Mouse (Mus musculus): Measurements from ENCODE around the gene Gm44579. TPM values are rescaled to one million over a fixed set of nuclear protein-coding genes. Genes with fewer than 3 reads are reported as not detected.

Gene Gm44579
- not detected for total RNA-seq (2021)
- long read RNA-seq, experiment 1 = 0 reads
- long read RNA-seq, experiment 2 = 0 reads

- no peak for DNase-seq (ENCODE audit: low spot score in 2 of 2)
Observed at GRCm38 (mm10) chr15:98220877-98221276, at the start of gene Gm44579, which contains the start of gene Olfr287. TSS of gene Gm44579 (minus strand) at chr15:98220977. TSS of gene Olfr287 (minus strand) at chr15:98221056.

GRCm38 (mm10) chr15:98257776-98258175 is 37.0 kb upstream of the Gm44579 start:
- DNase-seq (ENCODE audit: low spot score in 2 of 2) = no peak

- no peak for DNase-seq (ENCODE audit: low spot score in 2 of 2)
Observed at GRCm38 (mm10) chr15:98257193-98257592, 36.4 kb upstream of the Gm44579 start, which contains the start of gene H1fnt. TSS of gene H1fnt (minus strand) at chr15:98257293.

- DNase-seq (ENCODE audit: low spot score in 2 of 2) = no peak
Observed at GRCm38 (mm10) chr15:98256271-98256670, 35.5 kb upstream of the Gm44579 start.

- no peak for DNase-seq (ENCODE audit: low spot score in 2 of 2)
Observed at GRCm38 (mm10) chr15:98235442-98235841, 14.7 kb upstream of the Gm44579 start.

GRCm38 (mm10) chr15:98234350-98234749 is 13.6 kb upstream of the Gm44579 start, which contains the start of gene Olfr286:
TSS of gene Olfr286 (minus strand) at chr15:98234450.
- DNase-seq (ENCODE audit: low spot score in 2 of 2) = no peak

- no peak for DNase-seq (ENCODE audit: low spot score in 2 of 2)
Observed at GRCm38 (mm10) chr15:98226096-98226495, 5.3 kb upstream of the Gm44579 start.

- no peak for DNase-seq (ENCODE audit: low spot score in 2 of 2)
Observed at GRCm38 (mm10) chr15:98225610-98226009, 4.8 kb upstream of the Gm44579 start.

- no peak for DNase-seq (ENCODE audit: low spot score in 2 of 2)
Observed at GRCm38 (mm10) chr15:98222377-98222776, 1.6 kb upstream of the Gm44579 start.

GRCm38 (mm10) chr15:98214130-98214529 is 6.6 kb downstream of the Gm44579 start:
- no peak for DNase-seq (ENCODE audit: low spot score in 2 of 2)

GRCm38 (mm10) chr15:98213336-98213870 is 7.4 kb downstream of the Gm44579 start:
- no peak for DNase-seq (ENCODE audit: low spot score in 2 of 2)

GRCm38 (mm10) chr15:98209676-98210075 is 11.1 kb downstream of the Gm44579 start:
- no peak for DNase-seq (ENCODE audit: low spot score in 2 of 2)

GRCm38 (mm10) chr15:98195442-98195841 is 25.3 kb downstream of the Gm44579 start, which contains the start of gene Olfr288:
TSS of gene Olfr288 (minus strand) at chr15:98195542.
- DNase-seq (ENCODE audit: low spot score in 2 of 2) = no peak

GRCm38 (mm10) chr15:98184456-98184855 is 36.3 kb downstream of the Gm44579 start:
- DNase-seq (ENCODE audit: low spot score in 2 of 2) = no peak

GRCm38 (mm10) chr15:98181856-98182570 is 38.8 kb downstream of the Gm44579 start:
- DNase-seq (ENCODE audit: low spot score in 2 of 2) = no peak

GRCm38 (mm10) chr15:98181132-98181711 is 39.6 kb downstream of the Gm44579 start:
- peak; percentile 64 to 84 for DNase-seq (ENCODE audit: low spot score in 2 of 2)

- DNase-seq (ENCODE audit: low spot score in 2 of 2) = no peak
Observed at GRCm38 (mm10) chr15:98180567-98181131, 40.1 kb downstream of the Gm44579 start.

- no peak for DNase-seq (ENCODE audit: low spot score in 2 of 2)
Observed at GRCm38 (mm10) chr15:98177320-98177719, 43.5 kb downstream of the Gm44579 start.

- DNase-seq (ENCODE audit: low spot score in 2 of 2) = no peak
Observed at GRCm38 (mm10) chr15:98173821-98174220, 47.0 kb downstream of the Gm44579 start.

- no peak for DNase-seq (ENCODE audit: low spot score in 2 of 2)
Observed at GRCm38 (mm10) chr15:98172113-98172512, 48.7 kb downstream of the Gm44579 start.

GRCm38 (mm10) chr15:98170917-98171316 is 49.9 kb downstream of the Gm44579 start:
- DNase-seq (ENCODE audit: low spot score in 2 of 2) = no peak

GRCm38 (mm10) chr15:98170365-98170764 is 50.4 kb downstream of the Gm44579 start:
- DNase-seq (ENCODE audit: low spot score in 2 of 2) = no peak

Measured in adrenal gland, postnatal 4 days (tissue).